ENCODE assay signal across 23 mouse cellular contexts in genomic region chr3:26011310-26012078, GRCm38 (mm10).
DNase-seq lines count a peak whose midpoint lies in the region; ATAC-seq and TF ChIP-seq lines count a peak whose summit lies in the region.
"Had no signal": no experiment of that assay in that cellular context is flagged by ENCODE, and none has a peak within 500 bp of the region (broad histone marks: within the 10 kb centered on the region; RNA-seq: fewer than 3 reads in every experiment).

No protein-coding gene starts in this region.

- ATAC-seq in forebrain, embryonic 12.5 days (ENCODE audit: low FRiP score): peak; percentile 77
- ATAC-seq in forebrain, embryonic 14.5 days: peak; percentile 81
- ATAC-seq in midbrain, embryonic 16.5 days: peak; percentile 48; the same call in 1 of the 2 replicates
- ATAC-seq: inflammation-experienced regulatory T-cells, adult 6 months; liver, embryonic 12.5 days; liver, postnatal 0 days had no signal

- H3K9ac ChIP-seq in forebrain, embryonic 12.5 days: no peak overlapping the region
- no peak overlapping the region for H3K9ac ChIP-seq in forebrain, embryonic 14.5 days (ENCODE audit: low read length)
- H3K9ac ChIP-seq in midbrain, embryonic 16.5 days (ENCODE audit: low read depth, low read length): no peak overlapping the region
- H3K9ac ChIP-seq: embryonic facial prominence, embryonic 15.5 days; liver, embryonic 12.5 days; liver, postnatal 0 days had no signal

- peak overlapping the region; percentile 48; the same call in 1 of the 2 replicates for H3K27ac ChIP-seq in layer of hippocampus, adult 2 months
- H3K27ac ChIP-seq in forebrain, embryonic 12.5 days: 0 out of 2 replicates have a peak overlapping the region, but pooled peaks have one; percentile 53
- no peak overlapping the region for H3K27ac ChIP-seq in forebrain, embryonic 14.5 days (ENCODE audit: low read depth, low read length)
- H3K27ac ChIP-seq in midbrain, embryonic 16.5 days (ENCODE audit: low read length): no peak overlapping the region
- H3K27ac ChIP-seq: embryonic facial prominence, embryonic 10.5 days; embryonic facial prominence, embryonic 15.5 days; gastrocnemius, adult 2 months; liver, embryonic 12.5 days had no signal

- DNase-seq in layer of hippocampus, adult 2 months (ENCODE audit: low spot score in 2 of 2): no peak
- no peak for DNase-seq in layer of hippocampus, adult 11-12 months (ENCODE audit: low spot score)
- peak; percentile 49 for DNase-seq in forebrain, embryonic 14.5 days (ENCODE audit: low spot score)
- no peak for DNase-seq in right cerebral cortex, postnatal 36 days (ENCODE audit: low spot score in 2 of 2)
- DNase-seq: adrenal gland, adult 8-10 months; B cell, adult 2 months; cerebellum, adult 8-10 months; cerebellum, postnatal 25 days; gastrocnemius, adult 2 months; gastrocnemius, postnatal 36 days; heart, adult 18-20 months; kidney, adult 11 months; kidney, postnatal 14 days; left cerebral cortex, postnatal 4 days; liver, postnatal 0 days; lung, postnatal 36 days had no signal

- no peaks in the 10 kb centered on the region for H3K9me3 ChIP-seq in forebrain, embryonic 12.5 days
- H3K9me3 ChIP-seq in forebrain, embryonic 14.5 days (replicated peaks; ENCODE audit: control insufficient read depth, low read length): no peaks in the 10 kb centered on the region
- no peaks in the 10 kb centered on the region for H3K9me3 ChIP-seq in midbrain, embryonic 16.5 days (replicated peaks; ENCODE audit: control insufficient read depth, low read length, poor library complexity, severe bottlenecking)
- H3K9me3 ChIP-seq: embryonic facial prominence, embryonic 10.5 days; embryonic facial prominence, embryonic 15.5 days; liver, embryonic 12.5 days had no signal

- no peak overlapping the region for H3K4me2 ChIP-seq in forebrain, embryonic 12.5 days
- H3K4me2 ChIP-seq in forebrain, embryonic 14.5 days (ENCODE audit: low read length): no peak overlapping the region
- H3K4me2 ChIP-seq in midbrain, embryonic 16.5 days (ENCODE audit: low read length): no peak overlapping the region
- H3K4me2 ChIP-seq: embryonic facial prominence, embryonic 15.5 days; heart, embryonic 11.5 days; liver, embryonic 12.5 days had no signal

- H3K36me3 ChIP-seq in forebrain, embryonic 12.5 days (replicated peaks): no peaks in the 10 kb centered on the region
- no peaks in the 10 kb centered on the region for H3K36me3 ChIP-seq in forebrain, embryonic 14.5 days (ENCODE audit: control insufficient read depth, insufficient read depth, low read length)
- H3K36me3 ChIP-seq in midbrain, embryonic 16.5 days (ENCODE audit: control insufficient read depth, insufficient read depth, low read length): no peaks in the 10 kb centered on the region
- H3K36me3 ChIP-seq: embryonic facial prominence, embryonic 10.5 days; embryonic facial prominence, embryonic 15.5 days; liver, embryonic 12.5 days had no signal

- H3K4me3 ChIP-seq in layer of hippocampus, adult 2 months: no peak overlapping the region
- no peak overlapping the region for H3K4me3 ChIP-seq in forebrain, embryonic 12.5 days (replicated peaks)
- no peak overlapping the region for H3K4me3 ChIP-seq in forebrain, embryonic 14.5 days (ENCODE audit: low read depth, low read length)
- H3K4me3 ChIP-seq in midbrain, embryonic 16.5 days (ENCODE audit: low read depth, low read length): no peak overlapping the region
- H3K4me3 ChIP-seq: embryonic facial prominence, embryonic 10.5 days; embryonic facial prominence, embryonic 15.5 days; gastrocnemius, adult 2 months; liver, embryonic 12.5 days had no signal

- 27% methylated on average over 4 of the region's 4 CpGs for WGBS in forebrain, embryonic 12.5 days
- WGBS in forebrain, embryonic 14.5 days: 16% methylated on average over 4 of the region's 4 CpGs
- 29% methylated on average over 4 of the region's 4 CpGs for WGBS in midbrain, embryonic 16.5 days

- H3K27me3 ChIP-seq in forebrain, embryonic 12.5 days: no peaks in the 10 kb centered on the region
- H3K27me3 ChIP-seq in forebrain, embryonic 14.5 days (replicated peaks; ENCODE audit: control insufficient read depth, insufficient read depth, low read length): no peaks in the 10 kb centered on the region
- no peaks in the 10 kb centered on the region for H3K27me3 ChIP-seq in midbrain, embryonic 16.5 days (ENCODE audit: control insufficient read depth, insufficient read depth, low read depth, low read length)
- H3K27me3 ChIP-seq: embryonic facial prominence, embryonic 15.5 days; liver, embryonic 12.5 days had no signal

- peaks cover 4% of the 10 kb centered on the region; the same call in 1 of the 2 replicates for H3K4me1 ChIP-seq in forebrain, embryonic 12.5 days
- H3K4me1 ChIP-seq in forebrain, embryonic 14.5 days (ENCODE audit: control insufficient read depth, insufficient read depth, low read length): peaks cover 3% of the 10 kb centered on the region; the same call in 1 of the 2 replicates
- no peaks in the 10 kb centered on the region for H3K4me1 ChIP-seq in midbrain, embryonic 16.5 days (ENCODE audit: control insufficient read depth, insufficient read depth, low read length)
- H3K4me1 ChIP-seq: embryonic facial prominence, embryonic 15.5 days; liver, embryonic 12.5 days had no signal

- no peak for TF ChIP-seq CTCF in layer of hippocampus, adult 2 months (conservative IDR thresholded peaks at IDR 0.05)

Comparison
In these comparisons a context has a peak if more than half of its experiments do, and no peak if none do; other contexts are left out.
1. H3K27ac ChIP-seq: peak in layer of hippocampus, adult 2 months (single experiment) and forebrain, embryonic 12.5 days (single experiment); none in forebrain, embryonic 14.5 days (single experiment) and midbrain, embryonic 16.5 days (single experiment).
2. Peak in every context shown above with its lines, with median percentiles within 50 percentile points of each other: ATAC-seq.